Mouse (Mus musculus): Measurements from ENCODE around the gene Cyp2u1.
"Not testable (repeated sequence)": the region's sequence is repeated elsewhere in the genome, so short reads cannot be mapped to it uniquely, and the experiment has no call there.

Cyp2u1 gene

GRCm38 (mm10) chr3:131302452-131303319 is at the start of gene Cyp2u1:
Gene Cyp2u1 (minus strand): TSS chr3:131303227.
- DNase-seq, result peak; percentile 90

DNA sequence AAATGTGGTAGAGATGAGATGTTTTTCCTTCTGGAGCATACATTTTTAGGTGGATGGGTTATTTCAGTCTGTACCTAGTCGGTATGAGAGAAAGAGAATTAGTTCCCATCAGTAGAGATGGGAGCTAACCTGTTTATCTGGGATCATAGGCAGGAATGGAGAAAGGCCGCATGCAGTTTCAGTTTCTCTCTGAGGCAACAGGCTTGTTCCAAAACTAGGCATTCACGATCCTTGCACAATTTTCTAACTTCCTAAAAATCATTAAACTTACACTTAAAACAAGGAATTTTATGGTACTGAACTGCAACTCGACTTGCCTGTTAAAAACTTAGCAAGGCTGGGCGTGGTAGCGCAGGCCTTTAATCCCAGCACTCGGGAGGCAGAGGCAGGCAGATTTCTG is 47.5 kb upstream of the Cyp2u1 start:
- no peak for DNase-seq

DNA sequence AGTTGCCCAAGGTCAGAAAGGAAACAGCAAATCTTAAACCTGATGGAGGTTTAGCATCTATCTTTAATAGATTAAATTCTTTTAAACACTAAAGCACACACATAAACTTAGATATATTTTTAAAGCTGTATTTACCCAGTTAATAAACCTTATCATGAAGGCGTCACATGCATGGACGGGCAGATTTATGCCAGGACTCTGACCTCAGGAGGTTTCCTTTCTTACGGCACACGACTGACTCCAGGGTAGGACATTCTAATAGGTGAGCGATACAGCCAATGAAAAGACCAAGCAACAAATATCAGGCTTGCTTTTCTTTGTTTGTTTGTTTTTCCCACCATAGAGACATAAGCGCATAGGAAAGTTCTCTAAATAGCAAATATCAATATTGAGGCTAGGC is 46.0 kb upstream of the Cyp2u1 start:
- DNase-seq, result no peak

DNA sequence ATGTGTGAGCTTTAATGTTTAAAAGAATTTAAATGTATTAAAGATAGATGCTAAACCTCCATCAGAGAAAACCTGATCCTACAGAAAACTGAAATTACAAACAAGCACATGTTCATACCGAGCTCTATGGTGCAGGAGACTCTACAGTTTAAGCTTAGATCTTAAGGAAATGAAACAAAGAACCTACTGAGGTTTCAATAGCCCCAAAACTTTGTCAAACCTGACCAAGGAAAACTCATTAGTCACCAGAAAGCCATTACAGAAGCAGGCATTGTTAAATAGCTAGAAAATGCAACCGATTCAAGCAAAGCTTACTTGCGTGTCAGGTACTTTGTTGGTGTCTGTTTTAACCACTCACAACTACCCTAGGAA is 45.5 kb upstream of the Cyp2u1 start:
- no peak for DNase-seq

DNA sequence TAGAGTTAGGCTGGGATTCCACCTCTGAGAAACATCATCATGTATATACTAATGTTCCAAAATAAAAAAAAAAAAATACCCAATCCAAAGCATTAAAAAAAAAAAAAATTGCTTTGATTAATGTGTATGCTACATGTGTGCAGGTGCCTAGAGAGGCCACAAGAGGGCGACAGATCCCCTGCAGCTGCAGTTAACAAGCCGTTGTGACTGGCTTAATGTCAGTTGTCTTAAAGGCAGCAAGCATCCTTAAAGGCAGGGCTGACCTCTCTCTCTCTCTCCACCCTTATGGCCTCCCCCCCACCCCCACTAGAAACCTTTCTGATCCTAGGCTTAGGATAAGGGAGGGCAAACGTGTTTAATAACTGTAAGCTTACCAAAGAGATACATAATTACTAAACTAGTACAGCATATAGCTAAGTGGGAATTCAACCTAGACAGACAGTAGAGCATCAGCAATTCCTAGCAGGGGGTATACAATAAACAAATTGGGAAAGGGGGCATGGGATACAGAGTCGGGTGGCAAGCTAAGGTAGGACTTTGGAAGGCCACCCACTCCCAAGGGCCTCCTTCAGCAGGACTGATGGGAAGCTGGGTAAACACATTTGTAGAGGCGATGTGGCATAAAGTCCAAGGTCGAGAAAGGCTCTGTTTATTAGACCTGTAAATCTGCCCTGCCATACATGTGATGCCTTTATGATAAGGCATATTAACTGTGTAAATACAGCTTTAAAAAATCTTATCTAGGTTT is 45.0 kb upstream of the Cyp2u1 start:
- no peak for DNase-seq

GRCm38 (mm10) chr3:131345903-131346302 is 42.9 kb upstream of the Cyp2u1 start:
- DNase-seq, result no peak

- no peak for DNase-seq
Measured at GRCm38 (mm10) chr3:131343311-131343710, 40.3 kb upstream of the Cyp2u1 start.

DNA sequence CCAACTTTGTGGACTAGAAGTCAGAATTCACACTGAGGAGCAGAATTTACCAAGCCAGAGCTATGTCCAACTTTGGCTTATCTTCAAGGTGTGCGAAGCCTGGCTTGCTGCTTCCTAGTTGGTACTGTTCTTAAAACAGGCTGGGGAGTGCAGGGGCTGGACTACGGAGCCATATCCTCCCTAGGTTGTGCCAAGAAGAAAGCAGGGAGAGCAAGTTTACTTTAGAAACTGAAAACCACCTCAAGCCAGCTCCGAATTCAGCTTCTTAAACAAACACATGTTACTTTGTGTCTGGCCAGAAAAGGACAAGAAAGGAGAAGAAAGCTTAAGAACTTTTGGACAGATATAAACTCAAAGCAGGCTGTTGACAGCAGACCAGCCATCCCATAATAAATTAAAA is 37.9 kb upstream of the Cyp2u1 start:
- no peak for DNase-seq

GRCm38 (mm10) chr3:131339280-131339679 is 36.3 kb upstream of the Cyp2u1 start:
- DNase-seq, result no peak

DNA sequence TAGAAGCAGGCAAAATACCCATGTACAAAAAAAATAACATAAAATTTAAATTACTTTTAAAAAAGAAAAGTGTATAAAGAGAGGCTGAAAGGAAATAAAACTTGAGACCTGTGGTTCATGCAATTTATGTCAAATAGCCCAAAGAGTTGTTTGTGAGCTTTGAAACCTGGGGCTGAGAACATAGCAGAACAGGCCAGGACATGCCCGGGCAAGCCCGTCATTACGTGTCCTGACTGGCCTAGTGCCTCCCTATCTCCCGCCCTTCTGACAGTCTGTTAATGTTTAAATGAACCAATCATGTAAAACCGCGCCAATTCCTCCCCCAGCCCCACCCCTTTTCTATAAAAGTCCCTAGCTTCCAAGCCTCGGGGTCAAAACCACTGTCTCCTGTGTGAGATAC is 34.7 kb upstream of the Cyp2u1 start:
- not testable (repeated sequence) for DNase-seq

DNA sequence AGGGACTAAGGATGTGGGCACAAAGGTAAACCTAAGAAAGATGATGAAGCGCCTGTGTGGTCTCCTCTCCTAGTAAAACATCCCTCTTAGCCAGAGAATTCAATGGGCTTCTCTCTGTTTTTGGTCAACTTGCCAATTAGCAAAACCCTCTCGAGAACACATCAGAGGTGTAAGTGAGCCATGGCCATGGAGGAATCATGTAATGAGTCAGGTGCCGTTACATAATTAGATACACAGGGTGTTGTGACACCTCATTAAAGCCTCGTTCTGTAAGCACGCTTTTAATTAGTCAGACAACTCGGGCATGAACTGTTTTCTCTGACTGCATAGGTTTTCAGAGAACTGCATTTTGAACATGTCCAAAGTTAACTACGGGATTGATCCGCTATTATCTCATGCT is 33.6 kb upstream of the Cyp2u1 start:
- DNase-seq, result no peak

- no peak for DNase-seq
Measured at GRCm38 (mm10) chr3:131335117-131335547, 32.1 kb upstream of the Cyp2u1 start.

- no peak for DNase-seq
Measured at GRCm38 (mm10) chr3:131327189-131327588, 24.2 kb upstream of the Cyp2u1 start.

DNA sequence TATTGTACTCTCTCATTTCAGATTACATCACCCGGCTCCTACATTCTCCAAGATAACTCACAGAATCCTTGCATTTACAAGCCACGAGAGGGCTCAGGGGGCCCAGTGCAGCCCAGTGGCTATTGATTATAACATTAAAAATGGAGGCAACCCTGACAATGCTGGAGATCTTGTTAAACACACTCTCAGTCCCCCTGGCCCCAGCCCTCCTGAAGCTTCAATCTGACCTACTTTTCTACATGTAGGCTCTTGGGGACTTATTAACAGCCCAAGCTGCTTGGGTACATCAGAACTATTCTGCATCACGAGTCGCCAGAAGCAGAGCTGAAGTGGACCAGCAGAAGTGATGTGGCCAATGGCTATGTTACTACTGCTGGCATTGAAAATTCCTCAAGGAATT is 23.6 kb upstream of the Cyp2u1 start:
- no peak for DNase-seq

- no peak for DNase-seq
Measured at GRCm38 (mm10) chr3:131322081-131322815, 19.2 kb upstream of the Cyp2u1 start.

DNA sequence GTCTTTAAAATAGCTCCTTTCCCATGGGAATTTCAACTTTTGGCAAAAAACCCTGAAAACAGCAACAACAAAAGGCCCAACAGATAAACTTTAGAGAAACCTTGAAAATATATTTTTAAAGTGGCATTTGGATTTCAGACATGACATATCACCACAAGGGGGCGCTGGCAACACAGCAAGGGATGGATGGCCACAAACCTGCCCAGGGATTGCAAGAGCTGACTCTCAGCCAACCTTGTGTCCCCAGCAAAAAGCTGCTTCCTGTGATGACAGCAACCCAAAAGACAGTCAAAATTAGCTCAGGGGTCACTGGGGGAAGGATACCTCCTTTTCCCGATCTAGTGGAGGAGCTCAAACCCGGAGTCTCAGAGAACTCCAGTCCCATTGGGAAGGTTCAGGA is 17.2 kb upstream of the Cyp2u1 start:
- peak; percentile 74 for DNase-seq

DNA sequence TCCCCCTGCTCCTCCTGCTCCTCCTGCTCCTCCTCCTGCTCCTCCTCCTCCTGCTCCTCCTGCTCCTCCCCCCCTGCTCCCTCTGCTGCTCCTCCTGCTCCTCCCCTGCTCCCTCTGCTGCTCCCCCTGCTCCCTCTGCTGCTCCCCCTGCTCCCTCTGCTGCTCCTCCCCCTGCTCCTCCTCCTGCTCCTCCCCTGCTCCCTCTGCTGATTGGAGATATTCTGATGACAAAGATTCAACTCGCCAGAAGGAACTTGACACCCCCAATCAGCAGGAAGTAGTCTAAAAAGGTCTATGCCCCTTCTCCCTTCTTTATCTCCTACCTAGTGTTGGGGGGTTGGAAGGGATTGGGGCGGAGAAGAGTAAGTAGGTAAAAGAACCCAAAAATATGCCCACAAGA is 15.2 kb upstream of the Cyp2u1 start:
- no peak for DNase-seq

DNA sequence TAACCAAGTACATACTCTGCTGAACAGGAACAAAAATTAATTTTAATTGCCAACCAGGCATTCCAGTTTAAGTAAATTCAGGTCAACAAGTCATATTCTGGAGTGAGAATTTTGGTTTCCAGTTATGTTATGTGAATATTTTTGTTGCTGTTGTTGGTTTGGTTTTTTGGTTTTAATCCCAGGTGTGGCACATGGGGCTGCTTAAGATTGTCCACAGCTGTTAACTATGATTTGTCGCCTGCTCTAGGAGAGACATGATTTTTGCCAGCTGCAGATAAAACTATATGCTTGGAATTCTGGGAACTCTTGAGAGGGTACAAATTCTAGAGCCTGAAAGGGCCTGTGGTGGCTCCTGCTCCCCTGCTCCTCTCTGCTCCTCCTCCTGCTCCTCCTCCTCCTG is 14.1 kb upstream of the Cyp2u1 start:
- no peak for DNase-seq

GRCm38 (mm10) chr3:131315957-131316510 is 13.0 kb upstream of the Cyp2u1 start:
- no peak for DNase-seq

DNA sequence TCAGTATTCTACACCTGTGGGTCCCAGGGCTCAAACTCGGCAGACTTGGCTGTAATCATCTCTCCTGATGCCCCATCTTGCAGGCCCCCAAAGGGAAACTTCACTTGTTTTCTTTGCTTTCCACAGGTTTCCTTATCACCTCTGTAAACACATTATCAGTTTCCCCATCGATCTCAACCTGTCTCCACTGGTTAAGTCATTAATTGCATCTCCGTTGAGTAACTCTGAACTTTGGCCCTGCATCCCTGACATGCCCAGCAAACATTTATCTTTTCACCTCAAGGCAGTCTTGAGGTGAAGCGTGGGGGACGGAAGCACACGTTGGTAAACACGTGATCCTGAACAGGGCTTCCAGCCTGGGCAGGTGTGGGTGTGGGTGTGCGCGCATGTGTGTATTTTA is 9.3 kb upstream of the Cyp2u1 start:
- DNase-seq, result no peak

DNA sequence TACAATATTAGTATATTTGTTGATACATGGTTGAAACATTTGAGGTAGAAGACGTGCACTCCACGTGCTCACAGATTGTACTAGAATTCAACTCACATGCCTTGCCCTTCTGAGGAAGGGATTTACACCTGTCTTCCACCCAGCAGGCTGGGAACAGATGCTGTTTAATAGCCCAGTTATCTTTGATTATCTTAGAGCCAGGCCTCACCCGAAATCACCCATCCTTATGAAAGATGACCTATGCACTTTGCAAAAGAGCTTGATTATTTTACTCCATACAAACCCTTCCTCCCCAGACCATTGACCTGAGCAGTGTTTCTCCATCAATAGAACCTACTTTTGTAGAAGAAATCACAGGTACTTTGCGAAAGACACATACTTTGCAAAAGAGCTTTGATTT is 7.5 kb upstream of the Cyp2u1 start:
- no peak for DNase-seq

DNA sequence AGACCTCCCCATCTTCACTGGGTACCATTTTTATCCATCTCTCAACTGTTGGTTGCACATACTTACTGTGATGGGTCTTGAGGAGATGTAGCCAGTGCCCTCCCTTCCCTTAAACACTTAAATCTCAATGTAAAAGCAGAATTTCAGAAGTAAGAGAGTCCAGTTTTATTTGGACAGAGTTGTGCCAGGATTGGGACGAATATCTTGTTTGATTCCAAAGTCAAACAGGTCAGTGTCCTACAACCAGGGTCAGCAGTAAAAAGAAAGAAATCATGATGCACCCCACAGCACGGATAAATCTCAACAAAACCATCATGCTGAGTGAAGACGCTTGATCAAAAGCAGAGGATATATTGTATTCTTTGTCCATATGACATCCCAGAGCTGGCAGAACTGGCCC is 4.8 kb upstream of the Cyp2u1 start:
- no peak for DNase-seq

GRCm38 (mm10) chr3:131306255-131306654 is 3.2 kb upstream of the Cyp2u1 start:
- no peak for DNase-seq

All from cerebellum, adult 11 months (tissue).